Mouse (Mus musculus) heart, embryonic 13.5 days (tissue): ENCODE results near the gene Foxp1. TPM values are rescaled to one million over a fixed set of nuclear protein-coding genes. Genes with fewer than 3 reads are reported as not detected.

Source experiments
- ATAC-seq: fragments of 200-750 bp; cut with Nextera tagmentation; 2 replicates; pipeline ENCODE4 v1.8.0; 2017; ENCODE audit warnings: moderate TSS enrichment; ENCODE audit not compliant: insufficient number of reproducible peaks, low FRiP score, low TSS enrichment; ENCODE audit errors: extremely low read depth
- H3K27ac ChIP-seq: fragments of 300-500 bp; sonication (generic); replicated peaks from 2 replicates; pipeline ENCODE4 v1.5.1; 2015; ENCODE audit warnings: moderate library complexity, mild to moderate bottlenecking, inconsistent platforms
- H3K27me3 ChIP-seq: fragments of 300-500 bp; sonication (generic); replicated peaks from 2 replicates; pipeline ENCODE4 v1.6.1; 2015; ENCODE audit warnings: mild to moderate bottlenecking, inconsistent platforms
- H3K36me3 ChIP-seq: fragments of 300-500 bp; sonication (generic); 2 replicates; pipeline ENCODE4 v1.6.1; 2015; ENCODE audit warnings: mild to moderate bottlenecking, inconsistent platforms
- H3K4me1 ChIP-seq: fragments of 300-500 bp; sonication (generic); 2 replicates; pipeline ENCODE4 v1.6.1; 2015; ENCODE audit warnings: inconsistent platforms
- H3K4me2 ChIP-seq: fragments of 300-500 bp; sonication (generic); 2 replicates; pipeline ENCODE4 v1.6.1; 2015; ENCODE audit warnings: inconsistent platforms, mild to moderate bottlenecking, moderate library complexity
- H3K4me3 ChIP-seq: fragments of 300-500 bp; sonication (generic); 2 replicates; pipeline ENCODE4 v1.5.1; 2015; ENCODE audit warnings: moderate library complexity, mild to moderate bottlenecking, inconsistent platforms
- H3K9ac ChIP-seq: fragments of 300-500 bp; sonication (generic); 2 replicates; pipeline ENCODE4 v1.6.1; 2015; ENCODE audit warnings: inconsistent platforms, mild to moderate bottlenecking, moderate library complexity
- H3K9me3 ChIP-seq: fragments of 300-500 bp; sonication (generic); 2 replicates; pipeline ENCODE4 v1.6.1; 2016; ENCODE audit warnings: inconsistent platforms
- WGBS: fragments of 180-500 bp; shearing (Covaris S2); methylation state at CpG from one replicate; pipeline ENCODE4 v1.1.7; 2015; ENCODE audit warnings: mixed read lengths; 5-methylcytosine and 5-hydroxymethylcytosine counted together
- microRNA-seq: library from miRNA; unstranded; fragments of <30 nt; microRNA quantifications from one replicate; pipeline ENCODE4, GENCODE M21; 2016
- polyA plus RNA-seq: library from polyadenylated mRNA; unstranded; fragments of >200 nt; fragmentation: Nextera tagmentation; extraction: Ambion mirVana; gene quantifications from 2 replicates; pipeline ENCODE4 v1.2.1, GENCODE M21; 2015

The Foxp1 gene
- polyA plus RNA-seq, 1 experiment from 2014 or later: 71.7 TPM

- H3K4me3 ChIP-seq: no peak overlapping the region
- WGBS: 69% methylated on average over 1 of the region's 1 CpGs
- H3K4me1 ChIP-seq: peaks cover 5% of the 10 kb centered on the region; the same call in 1 of the 2 replicates
- no peaks in the 10 kb centered on the region for H3K9me3 ChIP-seq
- H3K9ac ChIP-seq: no peak overlapping the region
- H3K4me2 ChIP-seq: no peak overlapping the region
- no peaks in the 10 kb centered on the region for H3K36me3 ChIP-seq
- no peak overlapping the region for H3K27ac ChIP-seq
- no peak for ATAC-seq
- H3K27me3 ChIP-seq: no peaks in the 10 kb centered on the region
Observed at GRCm38 (mm10) chr6:98878208-98878607, 644.3 kb downstream of the Foxp1 start.

- Histone ChIP-seq H3K9me3 (no peaks in the 10 kb centered on the region), H3K4me2 (no peak overlapping the region), H3K36me3 (no peaks in the 10 kb centered on the region), H3K4me1 (peaks cover 10% of the 10 kb centered on the region; the same call in 1 of the 2 replicates), H3K4me3 (no peak overlapping the region), H3K27me3 (no peaks in the 10 kb centered on the region), H3K27ac (no peak overlapping the region), H3K9ac (no peak overlapping the region)
- WGBS: 73% methylated on average over 2 of the region's 2 CpGs
- no peak for ATAC-seq
Observed at GRCm38 (mm10) chr6:98876401-98876800, 646.1 kb downstream of the Foxp1 start.

Small RNAs within 50 kb of the gene (microRNA-seq; reads per million reads assigned to microRNA genes)
- gene Gm22328 (not detected), gene Gm49348 (not detected)

Other genes with a start within 250 kb of the Foxp1 start
- gene Eif4e3, start 144.1 kb upstream of the Foxp1 start, polyA plus RNA-seq: 6.9 and 7.8 TPM in 2 replicates
- 1.7 and 2.1 TPM in 2 replicates for gene Gm20696, start 144.1 kb upstream of the Foxp1 start, polyA plus RNA-seq
- 0.74 and 0.93 TPM in 2 replicates for gene Gpr27, start 170.0 kb upstream of the Foxp1 start, polyA plus RNA-seq
- gene Prok2, start 203.7 kb upstream of the Foxp1 start, polyA plus RNA-seq: not detected in 2 replicates